Mouse (Mus musculus) layer of hippocampus, postnatal 10 days (tissue): ENCODE data around the gene Znrf2. TPM values are rescaled to one million over a fixed set of nuclear protein-coding genes. Genes with fewer than 3 reads are reported as not detected.

ENCODE experiments used
- DNase-seq, 2 experiments: peaks; one replicate each; pipeline ENCODE4 v3.0.0; 2021; ENCODE audit warnings: low spot score in 2 of 2
- total RNA-seq, 2 experiments: library from RNA; stranded (reverse); gene quantifications; 2 replicates each; pipeline ENCODE4 v1.2.3; 2021

The Znrf2 gene
- total RNA-seq, 2 experiments from 2014 or later = 44.1 to 50.0 TPM

DNA sequence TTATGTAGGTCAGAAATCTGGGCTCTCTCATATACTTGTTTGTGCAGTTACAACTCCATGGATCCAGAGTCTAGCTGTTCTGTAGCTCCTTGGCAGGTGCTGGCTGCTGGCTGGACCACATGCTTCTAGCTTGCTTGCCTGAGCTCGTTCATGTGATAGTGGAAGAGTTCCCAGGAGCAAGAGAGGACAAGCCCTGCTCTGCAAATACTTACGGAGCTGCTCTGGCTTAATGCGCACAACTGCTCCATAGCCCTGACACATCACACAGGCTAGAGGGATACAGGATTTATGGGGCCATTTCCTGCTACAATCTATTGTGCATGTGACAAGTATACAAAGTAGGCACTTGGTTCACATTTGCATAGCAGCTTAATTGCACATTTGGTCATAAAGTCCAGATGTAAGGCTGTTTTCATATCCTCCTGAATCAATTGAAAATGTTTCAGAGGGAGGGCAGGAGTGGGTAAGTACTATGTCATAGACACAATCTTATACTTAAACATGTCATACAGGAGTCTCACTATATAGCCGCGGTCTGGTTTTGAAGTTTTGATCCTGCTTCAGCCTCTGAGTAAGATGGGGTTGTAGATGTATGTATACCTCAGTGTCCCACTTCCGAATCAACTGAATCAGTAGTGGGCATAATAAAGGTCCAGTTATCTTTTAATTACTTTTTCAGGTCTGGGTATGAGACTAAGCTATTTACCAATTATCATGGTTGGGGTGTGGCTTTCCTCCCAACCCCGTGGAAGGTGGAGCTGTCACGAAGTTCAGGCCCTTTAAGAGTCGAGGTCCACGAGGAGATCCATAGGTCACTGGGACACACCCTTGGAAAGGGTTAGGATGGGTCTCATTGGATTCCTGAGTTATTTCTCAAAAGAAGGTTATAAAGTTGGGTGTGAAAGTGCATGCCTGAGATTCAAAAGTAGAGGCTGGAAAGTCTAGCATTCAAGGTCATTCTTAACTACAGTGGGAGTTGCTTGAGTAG is 89.6 kb downstream of the Znrf2 start:
- DNase-seq = peak in 1 of 2 experiments; percentile 19

DNA sequence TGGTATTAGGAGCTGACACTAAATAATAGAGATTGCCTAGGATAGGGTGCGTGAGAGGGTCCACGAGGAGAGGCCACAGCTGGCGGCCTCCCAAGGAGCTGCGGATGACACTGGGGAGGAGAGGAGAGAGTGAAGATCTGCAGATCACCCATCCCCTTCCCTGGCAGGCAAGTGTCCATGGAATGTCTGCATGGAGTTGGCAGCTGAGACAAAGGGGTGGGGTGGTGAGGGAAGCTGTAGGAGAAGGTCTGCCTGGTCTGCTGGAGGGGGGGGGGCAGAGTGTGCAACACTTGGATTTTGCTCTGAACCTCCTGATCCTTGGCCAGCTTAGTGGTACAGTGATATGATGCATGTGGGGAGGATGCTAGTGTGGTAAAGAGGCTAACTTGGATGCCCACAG is 98.3 kb downstream of the Znrf2 start:
- DNase-seq = no peak

DNA sequence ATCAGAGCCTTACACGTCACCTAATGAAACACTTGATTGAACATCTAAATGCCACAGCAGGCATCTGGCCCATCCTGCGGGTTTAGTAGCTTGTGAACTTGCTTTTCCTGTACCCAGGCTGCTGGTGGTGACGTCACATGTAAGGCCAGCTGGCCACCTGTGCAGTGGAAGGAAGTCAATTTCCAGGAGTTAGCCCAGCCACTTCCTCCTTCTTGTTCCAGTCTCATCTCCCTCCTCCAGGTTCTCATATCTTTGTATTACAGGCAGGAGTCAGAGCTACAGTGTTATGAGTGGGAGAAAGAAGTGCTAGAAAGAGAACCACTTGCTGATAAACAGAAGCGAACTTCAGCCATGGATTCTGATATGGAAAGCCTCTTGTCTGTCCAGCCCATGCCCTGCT is 99.4 kb downstream of the Znrf2 start:
- no peak for DNase-seq

DNA sequence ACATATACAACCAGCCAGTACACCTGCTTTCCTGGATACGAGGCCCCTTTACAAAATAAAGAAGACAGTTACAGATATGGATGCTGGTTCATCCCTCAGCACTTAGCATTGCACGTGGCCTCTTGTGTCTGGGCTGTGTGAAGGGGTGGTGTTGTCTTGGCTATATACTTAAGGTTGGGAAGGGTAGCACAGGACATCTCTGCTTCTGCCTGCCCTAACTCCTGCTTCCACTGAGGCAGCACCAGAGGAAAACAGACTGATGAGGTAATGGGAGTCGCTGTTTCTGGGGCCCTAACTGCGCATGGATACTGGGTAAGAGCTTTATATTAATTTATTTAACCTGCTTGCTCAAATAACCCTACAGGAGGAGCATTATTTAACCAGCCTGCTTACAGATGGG is 100.2 kb downstream of the Znrf2 start:
- no peak for DNase-seq

DNA sequence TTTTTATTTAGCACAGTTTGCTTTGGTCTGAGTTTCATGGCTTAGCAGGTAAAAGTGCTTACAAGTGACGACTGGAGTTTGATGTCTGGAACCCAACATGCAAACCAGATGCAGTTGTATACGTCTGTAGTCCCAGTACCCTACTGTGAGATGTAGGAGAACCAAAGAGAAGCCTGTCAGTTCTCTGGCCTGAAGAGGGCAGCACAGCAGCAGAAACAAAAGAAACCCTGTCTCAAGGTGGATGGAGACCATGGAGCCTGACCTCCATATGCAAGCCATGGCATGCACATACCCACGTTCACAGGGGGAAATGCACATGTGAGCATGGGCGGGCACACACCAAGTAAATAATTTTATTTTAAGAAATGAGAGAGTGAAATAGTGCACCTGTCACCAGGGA is 100.8 kb downstream of the Znrf2 start:
- peak; percentile 46 to 61 for DNase-seq

DNA sequence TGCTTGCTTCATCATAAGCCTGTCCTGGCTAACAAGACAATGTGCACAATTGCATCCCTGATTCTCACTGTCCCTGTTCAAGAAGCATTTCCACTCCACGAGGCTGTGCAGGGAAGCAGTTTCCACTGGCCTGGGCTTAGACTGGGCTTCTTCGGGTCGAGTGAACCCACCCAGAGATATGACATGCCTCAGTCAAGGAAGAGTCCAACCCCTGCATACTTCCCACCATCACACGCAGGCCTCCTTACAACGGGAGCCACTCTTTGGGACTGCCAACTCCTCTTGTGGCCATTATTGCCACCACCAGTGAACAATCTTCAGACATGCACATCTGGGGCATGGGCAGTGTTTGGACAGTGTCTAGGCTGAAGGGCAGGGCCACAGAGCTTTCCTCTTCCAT is 101.8 kb downstream of the Znrf2 start:
- no peak for DNase-seq

DNA sequence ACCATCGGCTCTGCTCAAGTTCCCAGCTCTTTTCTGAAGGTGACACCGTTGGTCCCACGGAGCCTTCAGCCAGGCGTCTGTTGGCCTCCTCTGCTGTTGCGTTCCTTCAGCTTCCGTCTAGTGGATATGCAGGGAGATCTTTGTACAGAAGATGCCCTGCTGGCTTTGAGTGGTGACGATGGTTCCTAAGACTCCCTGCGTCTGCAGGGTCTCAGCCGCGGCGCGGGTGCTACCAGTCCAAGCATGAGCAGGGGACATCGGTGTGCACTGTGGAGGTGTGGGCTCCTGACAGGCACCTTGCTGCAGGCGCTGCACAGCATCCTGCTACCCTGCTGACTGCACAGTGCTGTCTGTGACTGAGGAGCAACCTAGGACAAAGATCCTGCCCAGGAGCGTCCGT is 107.8 kb downstream of the Znrf2 start:
- DNase-seq = no peak

DNA sequence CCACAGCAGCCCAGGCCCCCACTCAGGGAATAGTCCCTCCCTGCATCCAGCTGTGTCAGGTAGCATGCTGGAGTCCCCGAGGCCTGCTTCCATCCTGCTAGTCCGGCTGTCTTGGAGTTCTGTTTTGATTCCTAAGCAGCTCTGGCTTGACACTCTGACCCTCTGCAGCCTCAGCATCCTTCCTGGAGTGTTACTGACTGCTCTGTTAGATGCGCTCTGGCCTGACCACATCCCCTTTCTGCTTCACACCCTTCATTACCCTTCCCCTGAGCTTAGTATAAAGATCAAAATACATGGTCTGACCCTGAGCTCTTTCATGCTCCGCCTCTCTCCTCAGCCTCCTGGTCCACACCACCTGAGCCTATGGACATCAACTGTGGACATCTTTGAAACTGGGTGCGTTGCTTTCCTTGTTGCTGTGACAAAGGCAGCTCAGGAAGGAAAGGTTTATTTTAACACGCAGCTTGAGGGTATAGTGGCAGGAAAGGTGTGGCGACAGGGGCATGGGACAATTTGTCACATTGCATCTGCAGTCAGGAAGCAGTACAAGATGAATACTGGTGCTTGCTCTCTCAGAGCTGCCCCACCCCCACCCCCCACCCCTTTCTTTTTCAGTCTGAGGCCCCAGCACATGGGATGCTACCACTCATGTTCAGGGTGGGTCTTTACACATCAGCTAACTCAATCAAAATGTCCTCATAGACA is 109.2 kb downstream of the Znrf2 start:
- no peak for DNase-seq

DNA sequence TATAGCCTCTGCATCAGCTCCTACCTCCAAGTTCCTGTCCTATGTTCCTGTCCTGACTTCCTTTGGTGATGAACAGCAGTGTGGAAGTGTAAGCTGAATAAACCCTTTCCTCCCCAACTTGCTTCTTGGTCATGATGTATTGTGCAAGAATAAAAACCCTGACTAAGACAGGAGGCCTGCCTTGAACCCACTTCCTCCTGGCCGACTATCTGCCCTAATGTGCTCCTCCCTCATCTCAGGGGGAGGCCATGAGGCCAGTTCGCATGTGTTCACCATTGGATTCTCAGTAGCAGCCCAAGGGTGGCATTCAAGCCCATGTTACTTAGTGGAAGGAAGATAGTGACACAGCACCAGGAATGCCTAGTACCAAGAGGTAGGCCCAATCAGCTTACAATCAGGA is 110.2 kb downstream of the Znrf2 start:
- DNase-seq = no peak

DNA sequence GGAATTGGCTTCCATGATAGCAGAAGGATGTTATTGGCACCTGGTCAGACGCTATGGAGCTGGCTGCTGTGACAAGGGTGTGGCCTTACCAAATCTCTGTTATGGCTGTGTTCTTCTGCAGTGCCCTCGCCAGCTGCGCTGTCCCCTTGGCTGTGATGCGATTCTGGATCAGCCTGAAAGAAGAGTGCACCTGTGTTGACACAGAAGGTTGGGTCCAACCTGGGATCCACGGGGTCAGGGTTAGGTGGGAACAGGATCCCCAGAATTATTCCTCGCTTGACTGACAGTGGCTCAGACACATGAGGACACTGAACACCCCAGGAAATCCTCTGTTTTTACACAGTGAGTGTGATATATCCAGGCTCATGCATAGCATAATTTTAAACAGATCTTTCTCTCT is 111.2 kb downstream of the Znrf2 start:
- no peak for DNase-seq

DNA sequence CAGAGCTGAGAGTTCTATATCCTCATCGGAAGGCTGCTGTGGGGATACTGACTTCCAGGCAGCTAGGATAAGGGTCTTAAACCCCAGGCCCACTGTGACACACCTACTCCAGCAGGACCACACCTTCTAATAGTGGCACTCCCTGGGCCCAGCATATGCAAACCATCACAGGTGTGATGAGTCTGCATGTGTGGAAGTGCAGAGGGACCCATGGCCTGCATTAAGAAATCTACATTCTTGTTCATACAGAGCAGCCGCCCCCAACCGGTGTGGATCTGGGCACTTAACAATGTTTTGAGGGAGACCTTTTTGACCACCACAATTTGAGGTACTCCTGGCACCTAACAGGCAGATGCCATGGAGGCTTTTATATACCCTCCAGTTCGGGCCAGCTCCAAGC is 114.9 kb downstream of the Znrf2 start:
- DNase-seq = no peak

DNA sequence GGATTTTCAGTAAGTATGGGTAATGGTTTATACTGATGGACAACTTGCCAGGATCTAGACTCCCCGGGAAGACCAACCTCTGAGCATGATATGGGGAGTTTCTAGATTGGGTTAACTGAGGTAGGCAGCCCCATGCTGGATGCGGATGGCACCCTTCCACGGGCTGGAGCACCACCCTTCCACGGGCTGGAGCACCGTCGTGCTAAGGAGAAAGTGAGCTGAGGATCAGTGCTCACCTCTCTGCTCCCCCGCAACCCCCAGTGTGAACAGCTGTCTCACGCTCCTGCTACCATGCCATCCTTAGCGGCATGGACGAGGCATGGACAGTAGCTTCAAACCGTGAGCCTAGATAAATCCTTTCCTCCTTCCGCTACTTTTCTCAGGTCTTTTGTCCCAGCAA is 115.8 kb downstream of the Znrf2 start:
- no peak for DNase-seq

DNA sequence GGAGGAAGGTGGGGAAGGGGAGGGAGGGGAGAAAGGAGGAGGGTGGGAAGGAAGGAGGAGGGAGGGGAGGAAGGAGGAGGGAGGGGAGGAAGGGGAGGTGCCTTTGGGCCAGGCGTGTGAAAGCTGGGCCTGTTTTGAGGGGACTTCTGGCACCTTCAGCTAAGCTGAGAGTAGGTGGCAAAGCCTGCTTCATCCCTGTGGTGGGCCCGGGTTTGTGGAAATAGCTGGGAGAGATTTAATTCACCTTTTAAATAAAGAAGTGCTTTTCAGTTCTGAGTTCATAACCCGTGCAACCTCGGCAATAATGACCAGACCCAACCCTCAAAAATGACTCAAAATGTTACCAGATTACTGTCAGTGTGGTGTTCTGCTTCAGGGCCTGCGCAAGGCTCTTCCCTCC is 116.5 kb downstream of the Znrf2 start:
- DNase-seq = no peak

DNA sequence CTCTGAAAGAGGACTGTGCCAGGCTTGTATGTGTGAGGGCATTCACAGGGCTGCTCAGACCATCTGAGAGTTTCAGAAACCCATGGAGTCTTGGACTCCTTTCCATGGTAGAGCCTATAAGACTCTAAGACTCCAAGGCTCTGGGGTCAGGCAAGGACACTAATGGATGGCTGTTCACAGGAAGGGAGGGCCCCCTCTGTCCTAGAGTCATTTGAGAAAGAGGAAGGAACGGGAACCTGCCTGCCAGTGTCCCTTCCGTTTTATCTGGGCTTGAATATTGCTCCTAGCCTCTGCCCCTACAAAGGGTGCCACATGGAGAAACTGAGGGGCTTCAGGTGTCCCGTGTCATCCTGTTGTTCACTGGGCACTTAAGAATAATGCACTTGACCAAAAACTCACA is 117.2 kb downstream of the Znrf2 start:
- DNase-seq = no peak

DNA sequence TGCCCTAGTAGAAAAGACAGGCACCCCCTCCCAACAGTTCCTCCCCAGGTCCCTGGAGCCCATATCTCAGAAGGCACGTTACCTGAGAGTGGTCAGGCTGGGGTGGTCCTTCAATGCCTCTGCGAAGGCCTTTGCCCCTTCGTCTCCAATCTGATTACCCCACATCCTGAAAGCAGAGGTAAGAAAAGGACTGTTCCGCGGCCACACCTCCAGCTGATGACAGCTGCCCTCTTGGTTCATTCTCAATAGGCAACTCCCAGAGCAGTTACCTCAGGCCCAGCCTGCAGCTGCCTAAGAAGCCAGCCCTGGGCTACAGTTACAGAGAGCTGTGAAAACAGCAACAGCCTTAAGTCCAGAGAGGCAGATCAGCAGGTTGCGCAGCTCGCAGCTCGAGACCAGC is 117.6 kb downstream of the Znrf2 start:
- no peak for DNase-seq

DNA sequence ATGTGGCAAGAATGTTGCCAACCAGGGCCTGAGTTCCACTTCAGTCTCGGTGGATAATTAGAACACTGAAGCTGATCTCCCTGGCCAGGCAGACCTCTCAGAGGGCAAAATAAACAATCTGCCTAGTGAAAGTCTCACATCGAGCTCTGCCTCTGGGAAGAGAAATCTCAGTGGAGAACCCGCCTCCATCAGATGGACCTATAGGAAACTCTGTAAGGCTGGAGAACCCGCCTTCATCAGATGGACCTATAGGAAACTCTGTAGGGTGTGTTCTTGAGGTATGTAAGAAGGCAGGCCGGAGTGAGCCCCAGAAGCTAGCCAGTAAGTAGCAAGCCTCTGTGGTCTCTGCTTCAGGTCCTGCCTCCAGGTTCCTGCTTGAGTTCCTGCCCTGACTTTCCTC is 118.2 kb downstream of the Znrf2 start:
- no peak for DNase-seq

DNA sequence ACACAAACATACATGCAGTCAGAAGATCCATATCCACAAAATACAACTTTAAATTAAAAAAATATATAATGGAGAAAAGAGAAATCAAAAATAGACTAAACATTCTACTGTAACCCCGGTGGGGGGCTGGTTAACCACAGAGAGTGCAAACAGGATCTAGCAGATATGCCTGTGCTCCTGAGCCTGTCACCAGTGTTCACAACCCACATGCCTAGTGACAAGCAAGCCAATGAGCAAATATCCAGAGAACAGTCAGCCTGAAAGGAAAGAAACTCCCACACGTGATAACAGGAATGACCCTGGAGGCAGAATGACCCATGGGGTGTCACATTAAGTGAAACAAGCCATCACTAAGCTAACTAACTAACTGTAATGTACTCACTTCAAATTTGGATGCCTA is 119.8 kb downstream of the Znrf2 start:
- DNase-seq = no peak

DNA sequence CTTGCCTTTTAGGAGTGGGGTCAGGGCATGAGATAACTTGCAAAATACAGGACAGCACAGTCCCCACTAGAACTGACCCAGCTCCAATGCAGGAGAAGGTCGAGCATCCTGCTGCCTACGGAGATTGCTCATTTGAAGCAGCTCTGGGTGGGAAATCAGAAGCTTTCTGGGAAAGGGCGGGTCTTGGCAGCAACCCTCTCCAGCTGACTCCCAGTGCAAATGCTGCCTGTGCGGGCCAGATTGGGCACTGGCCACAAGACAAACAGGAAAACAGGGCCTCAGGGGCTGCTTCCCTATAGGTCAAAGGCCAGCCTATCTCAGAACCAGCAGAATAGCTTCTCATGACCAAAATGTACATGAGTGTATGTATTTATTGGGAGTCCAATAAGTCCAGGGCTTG is 122.9 kb downstream of the Znrf2 start:
- DNase-seq = no peak

DNA sequence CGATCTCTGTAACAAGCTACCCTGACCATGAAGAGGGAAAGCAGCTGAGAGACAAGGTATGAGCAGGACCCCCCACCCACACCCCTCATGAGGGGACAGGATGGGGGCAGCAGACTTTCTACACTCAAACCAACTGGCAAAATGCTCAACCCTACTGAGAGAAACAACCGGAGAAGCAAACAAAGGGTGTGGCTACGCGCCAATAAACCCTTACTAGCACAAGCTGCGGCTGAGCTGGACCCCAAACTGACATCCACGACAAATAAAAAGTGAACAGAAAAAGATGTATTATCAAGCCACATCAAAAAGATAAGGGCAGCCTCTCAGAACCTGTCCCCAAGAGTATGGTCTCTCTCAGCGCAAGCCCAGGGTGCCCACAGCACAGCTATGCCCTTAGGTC is 123.4 kb downstream of the Znrf2 start:
- no peak for DNase-seq

DNA sequence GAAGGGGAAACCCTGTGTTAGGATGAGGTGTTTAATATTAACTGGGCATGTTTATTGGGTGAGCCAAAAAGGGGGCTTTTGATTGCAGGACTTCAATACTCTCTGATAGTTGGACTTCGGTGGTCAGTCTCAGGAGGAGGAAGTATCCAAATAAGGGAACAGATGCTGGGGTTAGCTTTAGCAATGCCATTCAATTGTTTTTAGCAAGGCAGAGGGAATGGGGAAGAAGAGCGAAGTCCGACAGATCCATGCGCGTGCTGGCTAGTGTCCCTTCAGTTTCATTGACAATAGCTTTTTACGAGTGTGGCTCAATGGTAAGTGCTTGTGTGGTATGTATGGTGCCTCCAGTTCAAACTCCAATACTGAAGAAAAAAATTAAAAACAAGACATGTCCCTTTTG is 124.4 kb downstream of the Znrf2 start:
- no peak for DNase-seq
